Mouse (Mus musculus) heart, adult 2 months (tissue): ENCODE measurements around the gene Fam240a. TPM values are rescaled to one million over a fixed set of nuclear protein-coding genes. Genes with fewer than 3 reads are reported as not detected.

Source experiments
- DNase-seq, 2 experiments: peaks; one replicate each; pipeline ENCODE4 v3.0.0; 2021
- H3K27ac ChIP-seq: fragments of 200-600 bp; 2 replicates; pipeline ENCODE4 v1.8.1; 2022
- H3K27me3 ChIP-seq: fragments of 200-500 bp; 2 replicates; pipeline ENCODE4 v1.6.1; 2012; ENCODE audit warnings: mild to moderate bottlenecking, low read length, inconsistent platforms, mixed read lengths; ENCODE audit not compliant: control insufficient read depth, insufficient read depth
- H3K36me3 ChIP-seq: fragments of 200-500 bp; 2 replicates; pipeline ENCODE4 v1.6.1; 2012; ENCODE audit warnings: low read length, inconsistent platforms; ENCODE audit not compliant: control insufficient read depth, insufficient read depth
- H3K4me1 ChIP-seq: fragments of 200-500 bp; 2 replicates; pipeline ENCODE4 v1.6.1; 2011; ENCODE audit warnings: low read length; ENCODE audit not compliant: control insufficient read depth, insufficient read depth
- H3K4me3 ChIP-seq: fragments of 200-600 bp; 2 replicates; pipeline ENCODE4 v1.8.1; 2022
- H3K79me2 ChIP-seq: fragments of 200-500 bp; replicated peaks from 2 replicates; pipeline ENCODE4 v1.6.1; 2012; ENCODE audit warnings: mild to moderate bottlenecking, inconsistent platforms, low read length, moderate library complexity, mixed read lengths; ENCODE audit not compliant: control insufficient read depth, insufficient read depth
- H3K9ac ChIP-seq: fragments of 200-500 bp; 2 replicates; pipeline ENCODE4 v1.6.1; 2012; ENCODE audit warnings: low read depth, mild to moderate bottlenecking, control low read depth, inconsistent platforms, low read length, mixed read lengths
- CTCF ChIP-seq: fragments of 200-600 bp; IDR thresholded peaks from 2 replicates; pipeline ENCODE4 v1.8.1; 2022; ENCODE audit warnings: antibody characterized with exemption, mild to moderate bottlenecking, moderate library complexity
- EP300 ChIP-seq: fragments of 200-500 bp; IDR thresholded peaks from 2 replicates; pipeline ENCODE4 v1.6.1; 2011; ENCODE audit warnings: low read depth, low read length, control low read depth; ENCODE audit not compliant: insufficient read depth
- POLR2A ChIP-seq: fragments of 200-500 bp; IDR thresholded peaks from 2 replicates; pipeline ENCODE4 v1.6.1; 2011; ENCODE audit warnings: mild to moderate bottlenecking, low read depth, low read length, control low read depth; ENCODE audit not compliant: insufficient read depth
- WGBS: fragments of 180-500 bp; shearing (Covaris S2); methylation state at CpG from one replicate; pipeline ENCODE4 v1.1.7; 2018; 5-methylcytosine and 5-hydroxymethylcytosine counted together
- intact Hi-C: fragments of 180-260 bp; cut with DNase I; formaldehyde crosslinking; loops from one replicate; pipeline ENCODE4 v1.15.1; 2025
- polyA plus RNA-seq: library from polyadenylated mRNA; depleted of rRNA; stranded (reverse); fragments of >200 nt; gene quantifications from 2 replicates; pipeline ENCODE4 v1.2.3, GENCODE M21; 2012
- total RNA-seq, 2 experiments: library from RNA; stranded (reverse); gene quantifications; 2 replicates each; pipeline ENCODE4 v1.2.3; 2021

Fam240a gene
- total and polyA plus RNA-seq, 3 experiments = not detected

- Histone ChIP-seq H3K36me3 (no peaks in the 10 kb centered on the region), H3K4me3 (no peak overlapping the region), H3K27me3 (no peaks in the 10 kb centered on the region), H3K79me2 (no peaks in the 10 kb centered on the region), H3K4me1 (no peaks in the 10 kb centered on the region), H3K27ac (no peak overlapping the region), H3K9ac (no peak overlapping the region)
- no peak for DNase-seq
- intact Hi-C loops = no loop called here
- WGBS = 81% methylated on average over 4 of the region's 4 CpGs
- no peak for TF ChIP-seq POLR2A
- no peak for TF ChIP-seq EP300
- TF ChIP-seq CTCF = no peak
These were observed 8.6 kb downstream of the Fam240a start for GRCm38 (mm10) chr9:110907838-110908630.

- Histone ChIP-seq H3K9ac (no peak overlapping the region), H3K4me3 (no peak overlapping the region), H3K4me1 (no peaks in the 10 kb centered on the region), H3K27ac (no peak overlapping the region), H3K27me3 (no peaks in the 10 kb centered on the region), H3K79me2 (no peaks in the 10 kb centered on the region), H3K36me3 (no peaks in the 10 kb centered on the region)
- 88% methylated on average over 11 of the region's 11 CpGs for WGBS
- intact Hi-C loops = no loop called here
- no peak for TF ChIP-seq CTCF
- no peak for TF ChIP-seq EP300
- TF ChIP-seq POLR2A = no peak
- no peak for DNase-seq
These were observed 9.3 kb downstream of the Fam240a start for GRCm38 (mm10) chr9:110907201-110907837.

GRCm38 (mm10) chr9:110902271-110902670, 14.4 kb downstream of the Fam240a start:
- no peak for TF ChIP-seq POLR2A
- no peak for TF ChIP-seq EP300
- TF ChIP-seq CTCF = no peak
- no peaks in the 10 kb centered on the region for H3K79me2 ChIP-seq
- intact Hi-C loops = no loop called here
- H3K27me3 ChIP-seq = no peaks in the 10 kb centered on the region
- no peak overlapping the region for H3K4me3 ChIP-seq
- H3K9ac ChIP-seq = no peak overlapping the region
- WGBS = 67% methylated on average over 4 of the region's 4 CpGs
- DNase-seq = no peak
- H3K36me3 ChIP-seq = no peaks in the 10 kb centered on the region
- H3K4me1 ChIP-seq = no peaks in the 10 kb centered on the region
- H3K27ac ChIP-seq = no peak overlapping the region

GRCm38 (mm10) chr9:110901204-110901603, 15.5 kb downstream of the Fam240a start:
- Histone ChIP-seq H3K9ac (no peak overlapping the region), H3K79me2 (no peaks in the 10 kb centered on the region), H3K27me3 (no peaks in the 10 kb centered on the region), H3K36me3 (no peaks in the 10 kb centered on the region), H3K4me1 (no peaks in the 10 kb centered on the region), H3K4me3 (no peak overlapping the region), H3K27ac (no peak overlapping the region)
- TF ChIP-seq CTCF = no peak
- no peak for TF ChIP-seq EP300
- TF ChIP-seq POLR2A = no peak
- 95% methylated on average over 6 of the region's 6 CpGs for WGBS
- DNase-seq = no peak
- intact Hi-C loops = no loop called here

- Histone ChIP-seq H3K79me2 (no peaks in the 10 kb centered on the region), H3K4me1 (no peaks in the 10 kb centered on the region), H3K27me3 (no peaks in the 10 kb centered on the region), H3K36me3 (no peaks in the 10 kb centered on the region), H3K4me3 (no peak overlapping the region), H3K27ac (no peak overlapping the region), H3K9ac (no peak overlapping the region)
- no peak for TF ChIP-seq POLR2A
- no peak for DNase-seq
- 66% methylated on average over 10 of the region's 10 CpGs for WGBS
- intact Hi-C loops = no loop called here
These were observed 17.1 kb downstream of the Fam240a start for GRCm38 (mm10) chr9:110899451-110900008.

GRCm38 (mm10) chr9:110896595-110896994, 20.1 kb downstream of the Fam240a start:
- intact Hi-C loops = no loop called here
- no peak overlapping the region for H3K9ac ChIP-seq

More at GRCm38 (mm10) chr9:110896595-110896994, 20.1 kb downstream of the Fam240a start:
- WGBS = 34% methylated on average over 6 of the region's 6 CpGs
- Histone ChIP-seq H3K27ac (no peak overlapping the region), H3K27me3 (no peaks in the 10 kb centered on the region), H3K79me2 (no peaks in the 10 kb centered on the region), H3K4me1 (peaks cover 4% of the 10 kb centered on the region), H3K4me3 (no peak overlapping the region), H3K36me3 (no peaks in the 10 kb centered on the region)
- DNase-seq = no peak
- TF ChIP-seq POLR2A (no peak), EP300 (no peak), CTCF (no peak)
